ENCODE assay signal across 24 mouse cellular contexts in the genomic region with DNA sequence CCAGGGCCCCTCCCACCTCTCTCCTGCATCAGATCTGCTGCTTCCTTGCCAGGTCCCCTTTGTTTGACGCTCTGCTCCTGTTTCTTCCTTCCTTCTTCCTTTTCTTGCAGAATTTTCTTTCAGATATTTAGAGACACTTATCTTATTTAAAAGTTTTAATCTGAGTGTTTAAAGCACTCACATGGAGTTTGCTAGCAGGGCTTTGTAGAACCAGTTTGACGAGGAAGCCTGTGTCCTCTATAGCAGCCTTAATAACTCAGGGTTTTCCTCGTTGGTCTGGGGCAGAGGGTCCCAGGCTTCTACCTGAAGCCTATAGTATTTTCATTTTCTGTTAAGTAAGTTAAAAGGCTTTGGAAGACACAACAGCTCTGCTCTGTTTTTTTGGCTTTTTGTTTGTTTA.
"Had no signal": no experiment of that assay in that cellular context is flagged by ENCODE, and none has a peak within 500 bp of the region (broad histone marks: within the 10 kb centered on the region; RNA-seq: fewer than 3 reads in every experiment).

No protein-coding gene starts in this region.

- H3K27ac ChIP-seq: heart, embryonic 13.5 days; heart, embryonic 15.5 days; hindbrain, embryonic 13.5 days; hindbrain, embryonic 15.5 days; hindbrain, postnatal 0 days; kidney, embryonic 15.5 days; kidney, postnatal 0 days; limb, embryonic 13.5 days; limb, embryonic 15.5 days had no signal

- H3K4me1 ChIP-seq: heart, embryonic 13.5 days; heart, embryonic 15.5 days had no signal

- ATAC-seq: hindbrain, postnatal 0 days; intestine, embryonic 16.5 days had no signal

- H3K9me3 ChIP-seq: heart, embryonic 13.5 days; heart, embryonic 15.5 days; hindbrain, embryonic 13.5 days; hindbrain, embryonic 15.5 days; kidney, embryonic 15.5 days; limb, embryonic 13.5 days; limb, embryonic 15.5 days had no signal

- H3K36me3 ChIP-seq: heart, embryonic 13.5 days; heart, embryonic 15.5 days; hindbrain, embryonic 13.5 days; hindbrain, embryonic 15.5 days; kidney, embryonic 15.5 days; limb, embryonic 13.5 days; limb, embryonic 15.5 days had no signal

- H3K27me3 ChIP-seq: heart, embryonic 13.5 days; heart, embryonic 15.5 days; hindbrain, embryonic 13.5 days; hindbrain, embryonic 15.5 days; kidney, embryonic 15.5 days; limb, embryonic 13.5 days; limb, embryonic 15.5 days had no signal

- H3K9ac ChIP-seq: heart, embryonic 13.5 days; heart, embryonic 15.5 days; hindbrain, embryonic 13.5 days; hindbrain, embryonic 15.5 days; kidney, embryonic 15.5 days; limb, embryonic 13.5 days; limb, embryonic 15.5 days had no signal

- DNase-seq: gastrocnemius, postnatal 14 days; gastrocnemius, postnatal 36 days; heart, adult 18-20 months; heart, postnatal 14 days; heart, postnatal 36 days; kidney, adult 11 months; kidney, adult 2 months; kidney, adult 9 months; kidney, postnatal 14 days; kidney, postnatal 36 days; layer of hippocampus, adult 9-11 months; layer of hippocampus, postnatal 36 days; left cerebral cortex, postnatal 4 days had no signal

- H3K4me3 ChIP-seq: heart, embryonic 13.5 days; heart, embryonic 15.5 days; hindbrain, embryonic 13.5 days; hindbrain, embryonic 15.5 days; kidney, embryonic 15.5 days; limb, embryonic 13.5 days; limb, embryonic 15.5 days had no signal

- H3K4me2 ChIP-seq: heart, embryonic 11.5 days; heart, embryonic 13.5 days; heart, embryonic 15.5 days; hindbrain, embryonic 13.5 days; hindbrain, embryonic 15.5 days; kidney, embryonic 15.5 days; limb, embryonic 13.5 days; limb, embryonic 15.5 days had no signal
